Mouse (Mus musculus): Measurements from ENCODE around the gene Myo18a.

Gene Myo18a

GRCm38 (mm10) chr11:77771879-77772713 lies 9.1 kb downstream of the Myo18a start:
- no peak for DNase-seq (ENCODE audit: low spot score in 2 of 2)

GRCm38 (mm10) chr11:77775701-77776400 lies 12.8 kb downstream of the Myo18a start:
- no peak for DNase-seq (ENCODE audit: low spot score in 2 of 2)

- DNase-seq (ENCODE audit: low spot score in 2 of 2) = no peak
Observed at GRCm38 (mm10) chr11:77777436-77777835, 14.4 kb downstream of the Myo18a start.

GRCm38 (mm10) chr11:77777937-77778336 lies 14.9 kb downstream of the Myo18a start:
- no peak for DNase-seq (ENCODE audit: low spot score in 2 of 2)

GRCm38 (mm10) chr11:77779240-77779639 lies 16.2 kb downstream of the Myo18a start:
- DNase-seq (ENCODE audit: low spot score in 2 of 2) = no peak

GRCm38 (mm10) chr11:77781088-77781487 lies 18.0 kb downstream of the Myo18a start:
- no peak for DNase-seq (ENCODE audit: low spot score in 2 of 2)

GRCm38 (mm10) chr11:77782104-77782815 lies 19.2 kb downstream of the Myo18a start:
- DNase-seq (ENCODE audit: low spot score in 2 of 2) = no peak

- no peak for DNase-seq (ENCODE audit: low spot score in 2 of 2)
Observed at GRCm38 (mm10) chr11:77783211-77783746, 20.2 kb downstream of the Myo18a start.

GRCm38 (mm10) chr11:77783747-77784646 lies 21.0 kb downstream of the Myo18a start:
- no peak for DNase-seq (ENCODE audit: low spot score in 2 of 2)

- DNase-seq (ENCODE audit: low spot score in 2 of 2) = no peak
Observed at GRCm38 (mm10) chr11:77784894-77785293, 21.8 kb downstream of the Myo18a start.

- no peak for DNase-seq (ENCODE audit: low spot score in 2 of 2)
Observed at GRCm38 (mm10) chr11:77785396-77785767, 22.3 kb downstream of the Myo18a start.

GRCm38 (mm10) chr11:77785768-77786561 lies 22.9 kb downstream of the Myo18a start:
- DNase-seq (ENCODE audit: low spot score in 2 of 2) = peak; percentile 43 to 53

- no peak for DNase-seq (ENCODE audit: low spot score in 2 of 2)
Observed at GRCm38 (mm10) chr11:77787707-77788106, 24.7 kb downstream of the Myo18a start, which contains the start of gene Gm10277. Gene Gm10277 (minus strand): TSS chr11:77787747.

- no peak for DNase-seq (ENCODE audit: low spot score in 2 of 2)
Observed at GRCm38 (mm10) chr11:77789512-77789911, 26.5 kb downstream of the Myo18a start.

GRCm38 (mm10) chr11:77790286-77790685 lies 27.2 kb downstream of the Myo18a start:
- no peak for DNase-seq (ENCODE audit: low spot score in 2 of 2)

GRCm38 (mm10) chr11:77791241-77791727 lies 28.2 kb downstream of the Myo18a start:
- DNase-seq (ENCODE audit: low spot score in 2 of 2) = no peak

- DNase-seq (ENCODE audit: low spot score in 2 of 2) = peak; percentile 48 to 59
Observed at GRCm38 (mm10) chr11:77791752-77792565, 28.9 kb downstream of the Myo18a start.

- DNase-seq (ENCODE audit: low spot score in 2 of 2) = no peak
Observed at GRCm38 (mm10) chr11:77792566-77792909, 29.5 kb downstream of the Myo18a start.

- peak; percentile 96 for DNase-seq (ENCODE audit: low spot score in 2 of 2)
Observed at GRCm38 (mm10) chr11:77793238-77793930, 30.3 kb downstream of the Myo18a start.
